Mouse (Mus musculus): Measurements from ENCODE around the gene Rtn2. TPM values are rescaled to one million over a fixed set of nuclear protein-coding genes. Genes with fewer than 3 reads are reported as not detected.

Rtn2 gene
- total RNA-seq (2017), result not detected in 2 replicates

DNA sequence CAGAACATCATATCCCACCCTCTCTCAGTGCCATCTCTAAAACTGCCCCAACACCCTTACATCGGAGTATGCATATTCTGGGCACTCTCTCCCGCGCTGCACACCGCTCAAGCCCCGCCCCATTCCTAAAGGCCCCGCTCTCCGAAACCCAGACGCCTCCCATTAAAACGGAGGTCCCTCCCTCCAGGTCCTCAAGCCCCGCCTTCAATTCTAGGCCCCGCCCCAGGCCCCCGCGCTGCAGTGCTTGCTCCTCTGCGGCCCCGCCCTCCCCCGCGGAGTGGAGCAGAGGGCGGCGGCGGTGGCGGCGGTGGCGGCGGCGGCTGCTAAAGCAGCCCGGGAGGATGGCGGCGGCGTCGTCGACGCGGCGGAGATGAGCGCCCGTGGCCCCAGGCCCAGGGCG lies at the start of gene Rtn2:
TSS of gene Rtn2 (plus strand) at position 240 of the 400 bp plus-strand sequence.
- ATAC-seq (ENCODE audit: extremely low read depth, insufficient number of reproducible peaks, low FRiP score, poor library complexity, severe bottlenecking), result peak; percentile 34

DNA sequence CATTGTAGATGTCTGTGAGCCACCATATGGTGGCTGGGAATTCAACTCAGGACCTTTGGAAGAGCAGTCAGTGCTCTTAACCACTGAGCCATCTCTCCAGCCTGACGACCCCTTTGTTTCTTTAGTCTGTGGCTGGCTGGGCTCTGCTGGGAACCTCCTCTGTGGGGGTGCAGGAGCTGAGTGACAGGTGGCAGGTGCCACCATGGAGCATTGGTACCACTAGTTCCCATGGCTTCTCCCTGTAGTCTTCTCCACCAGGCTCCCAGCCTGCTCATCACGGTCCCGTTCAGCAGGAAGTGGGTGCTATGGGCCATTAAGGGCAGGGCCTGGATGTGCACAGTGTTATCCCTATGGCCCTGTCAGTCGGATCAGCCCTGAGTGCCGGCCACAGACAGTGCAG lies 47.8 kb upstream of the Rtn2 start:
- no peak for ATAC-seq (ENCODE audit: extremely low read depth, insufficient number of reproducible peaks, low FRiP score, poor library complexity, severe bottlenecking)

DNA sequence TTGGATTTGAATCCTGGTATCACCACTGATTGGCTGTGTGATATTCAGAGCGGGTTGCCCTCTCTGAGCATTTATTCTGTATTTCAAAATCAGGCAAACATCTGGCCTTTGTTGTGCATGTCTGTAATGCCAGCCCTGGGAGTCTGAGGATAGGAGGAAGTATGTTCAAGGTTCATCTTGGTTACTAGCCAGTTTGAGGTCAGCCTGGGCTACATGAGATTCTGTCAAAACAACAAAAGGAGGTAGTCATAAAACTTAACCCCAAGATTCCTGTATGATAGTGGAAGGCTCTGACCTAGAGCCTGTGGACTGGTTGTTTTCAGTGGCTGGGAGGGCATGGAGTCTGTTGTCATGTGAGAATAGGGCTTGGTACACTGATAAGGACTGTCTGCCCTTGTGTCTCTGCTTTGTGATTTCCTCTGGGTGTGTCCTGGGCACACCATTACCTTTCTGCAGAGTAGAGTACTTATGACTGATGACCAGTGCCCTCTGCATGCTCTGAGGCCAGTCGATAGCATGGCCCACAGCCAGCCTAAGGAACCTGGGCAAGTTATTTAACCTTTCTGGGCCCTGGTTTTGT lies 47.2 kb upstream of the Rtn2 start:
- ATAC-seq (ENCODE audit: extremely low read depth, insufficient number of reproducible peaks, low FRiP score, poor library complexity, severe bottlenecking), result no peak

DNA sequence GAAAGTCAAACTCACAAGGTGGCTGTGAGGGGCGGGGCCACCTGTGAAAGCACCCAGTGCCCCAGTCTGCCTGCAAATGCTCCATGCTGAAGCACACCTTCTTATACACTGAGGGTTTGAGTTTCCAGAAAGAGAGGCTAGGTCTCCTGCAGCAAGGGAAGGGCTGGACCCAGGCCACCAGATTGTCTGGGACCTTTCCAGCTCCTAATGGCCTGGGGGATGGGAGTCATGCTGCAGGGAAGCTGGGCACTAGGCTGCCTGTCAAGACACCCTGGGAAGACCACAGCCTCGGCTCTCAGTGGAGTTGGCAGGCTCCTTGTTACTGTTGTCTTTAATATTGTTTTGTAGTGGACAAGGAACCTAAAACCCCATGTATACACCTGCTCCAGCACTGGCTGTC lies 46.0 kb upstream of the Rtn2 start:
- no peak for ATAC-seq (ENCODE audit: extremely low read depth, insufficient number of reproducible peaks, low FRiP score, poor library complexity, severe bottlenecking)

DNA sequence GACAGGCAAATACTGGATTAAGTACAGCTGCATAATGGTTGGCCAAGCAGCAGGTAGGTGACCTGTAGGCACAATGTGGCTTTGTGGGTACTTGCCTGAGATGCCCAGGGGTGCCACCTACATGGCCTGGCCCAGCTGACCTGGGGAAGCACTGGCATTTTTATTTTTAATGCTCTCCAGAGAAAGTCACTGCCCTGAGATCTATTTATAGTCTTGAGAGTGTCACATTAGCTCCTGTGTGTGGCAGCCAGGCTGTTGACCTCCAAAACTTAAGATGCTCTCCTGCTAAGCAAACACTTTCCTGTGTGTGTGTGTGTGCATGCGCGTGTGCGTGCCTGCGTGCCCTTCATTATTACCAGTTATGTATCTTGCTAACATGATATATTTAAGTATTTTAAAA lies 44.1 kb upstream of the Rtn2 start:
- no peak for ATAC-seq (ENCODE audit: extremely low read depth, insufficient number of reproducible peaks, low FRiP score, poor library complexity, severe bottlenecking)

DNA sequence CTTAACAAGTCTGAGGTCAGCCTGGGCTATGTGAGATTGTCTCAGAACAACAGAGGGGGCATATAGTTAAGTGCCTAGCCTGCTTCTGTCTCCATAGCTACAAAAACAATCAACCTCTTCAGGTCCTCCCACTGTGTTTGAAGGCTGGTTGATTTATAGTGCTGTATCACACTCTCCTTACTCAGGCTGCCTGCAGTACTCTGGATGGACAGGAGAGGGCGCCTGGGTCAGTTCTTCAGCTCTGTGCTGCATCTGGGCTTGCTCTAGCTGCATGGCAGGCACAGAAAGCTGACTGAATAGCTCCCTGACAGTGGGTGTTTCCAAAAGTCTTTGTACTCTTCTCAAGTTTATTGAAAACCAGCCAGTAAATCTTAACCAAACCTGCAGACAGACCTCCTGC lies 43.0 kb upstream of the Rtn2 start:
- peak; percentile 93 for ATAC-seq (ENCODE audit: extremely low read depth, insufficient number of reproducible peaks, low FRiP score, poor library complexity, severe bottlenecking)

DNA sequence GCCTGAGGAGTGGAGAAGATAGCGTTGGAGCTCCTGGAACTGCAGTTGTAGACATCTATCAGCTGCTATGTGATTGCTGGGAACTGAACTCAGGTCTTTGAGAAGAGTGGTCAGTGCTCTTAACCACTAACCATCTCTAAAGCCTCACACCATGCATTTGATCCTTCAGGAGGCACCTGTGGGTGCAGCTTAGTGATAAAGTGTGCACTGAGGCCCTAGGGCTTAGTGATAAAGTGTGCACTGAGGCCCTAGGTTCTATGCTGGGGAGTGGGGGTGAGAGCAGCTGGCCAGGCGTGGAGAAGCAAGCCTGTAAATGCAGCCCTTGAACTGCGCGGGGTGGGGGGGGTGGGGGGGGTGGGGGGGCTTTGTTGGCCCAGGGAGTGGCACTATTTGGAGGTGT lies 42.4 kb upstream of the Rtn2 start:
- ATAC-seq (ENCODE audit: extremely low read depth, insufficient number of reproducible peaks, low FRiP score, poor library complexity, severe bottlenecking), result no peak

DNA sequence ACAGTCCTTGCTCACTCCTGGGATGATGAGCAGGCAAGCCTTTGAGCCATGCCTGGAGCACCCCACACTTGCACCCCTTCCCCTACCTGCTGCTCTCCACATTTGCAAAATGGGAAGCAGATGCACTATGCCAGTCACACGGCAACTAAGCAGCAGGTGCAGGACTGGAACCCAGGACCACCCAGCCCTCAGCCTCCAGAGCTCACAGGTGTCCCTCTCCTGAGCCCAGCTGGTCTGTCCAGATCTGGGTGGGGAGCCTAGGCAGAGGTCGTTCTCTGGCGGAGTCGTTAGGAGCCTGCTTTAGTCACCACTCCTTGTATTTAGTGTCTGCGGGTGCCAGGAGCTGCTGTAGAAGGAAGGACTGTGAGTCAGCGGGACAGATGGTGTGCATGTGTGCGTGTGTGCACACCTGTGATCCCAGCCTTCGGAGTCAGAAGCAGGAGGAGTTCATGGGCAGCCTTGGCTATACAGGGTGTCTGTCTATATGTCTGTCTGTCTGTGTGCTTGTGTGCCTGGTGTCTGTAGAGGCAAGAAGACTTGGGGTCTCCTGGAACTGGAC lies 41.4 kb upstream of the Rtn2 start:
- no peak for ATAC-seq (ENCODE audit: extremely low read depth, insufficient number of reproducible peaks, low FRiP score, poor library complexity, severe bottlenecking)

DNA sequence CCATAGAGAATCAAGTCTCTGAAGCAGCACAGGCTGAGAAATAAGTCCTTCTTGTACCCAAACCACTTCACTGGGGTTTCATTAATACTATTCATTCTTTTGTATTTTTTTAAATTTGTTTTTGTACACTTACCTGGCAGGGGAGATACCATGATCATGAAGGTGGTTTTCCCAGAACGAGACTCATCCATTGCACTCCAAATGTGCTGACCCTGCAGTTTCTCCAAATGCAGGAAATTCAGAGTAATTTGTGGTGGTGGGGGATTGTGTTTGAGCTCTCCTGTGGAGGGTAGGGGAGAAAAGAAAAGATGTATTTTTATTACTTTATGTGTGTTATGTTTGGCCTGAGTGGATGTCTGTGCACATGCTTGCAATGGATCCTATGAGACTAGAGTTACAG lies 40.4 kb upstream of the Rtn2 start:
- ATAC-seq (ENCODE audit: extremely low read depth, insufficient number of reproducible peaks, low FRiP score, poor library complexity, severe bottlenecking), result no peak

DNA sequence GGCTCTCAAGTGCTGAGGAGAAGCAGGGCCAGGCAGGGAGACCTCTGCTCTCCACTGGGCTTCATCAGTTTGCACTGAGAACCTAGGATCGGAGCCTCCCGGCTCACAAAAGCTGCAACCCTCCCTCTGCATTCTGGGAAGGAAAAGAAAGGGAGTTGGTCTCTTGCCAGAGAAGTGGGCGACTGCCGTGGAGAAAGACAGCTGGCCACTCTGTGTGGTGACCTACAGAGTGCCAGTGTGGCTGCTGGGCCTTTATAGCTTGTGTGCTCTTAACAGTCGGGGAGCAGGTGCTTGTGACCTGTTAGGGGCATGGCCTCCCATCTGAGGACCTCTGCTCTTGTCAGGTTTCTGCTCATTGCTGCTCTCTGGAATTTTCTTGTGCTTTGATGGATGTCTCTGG lies 38.6 kb upstream of the Rtn2 start:
- no peak for ATAC-seq (ENCODE audit: extremely low read depth, insufficient number of reproducible peaks, low FRiP score, poor library complexity, severe bottlenecking)

DNA sequence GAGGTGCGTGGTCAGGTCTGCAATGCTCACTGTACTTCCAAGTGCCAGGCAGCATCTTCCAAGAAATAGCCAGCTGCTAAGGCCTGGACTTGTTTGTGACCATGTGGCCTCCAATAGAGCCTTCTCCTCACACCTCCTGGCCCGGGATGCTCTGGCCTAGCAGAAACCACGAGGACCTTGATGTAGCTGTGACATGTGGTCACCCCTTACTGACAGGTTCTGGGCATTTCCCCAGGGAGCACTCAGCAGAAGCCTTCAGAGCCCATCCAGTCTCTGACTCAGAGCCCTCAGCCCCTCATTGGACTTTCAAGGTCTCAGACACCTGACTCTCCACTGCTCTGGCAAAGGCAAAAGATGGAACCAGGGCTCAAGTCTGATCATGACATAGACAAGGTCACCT lies 37.3 kb upstream of the Rtn2 start:
- no peak for ATAC-seq (ENCODE audit: extremely low read depth, insufficient number of reproducible peaks, low FRiP score, poor library complexity, severe bottlenecking)

DNA sequence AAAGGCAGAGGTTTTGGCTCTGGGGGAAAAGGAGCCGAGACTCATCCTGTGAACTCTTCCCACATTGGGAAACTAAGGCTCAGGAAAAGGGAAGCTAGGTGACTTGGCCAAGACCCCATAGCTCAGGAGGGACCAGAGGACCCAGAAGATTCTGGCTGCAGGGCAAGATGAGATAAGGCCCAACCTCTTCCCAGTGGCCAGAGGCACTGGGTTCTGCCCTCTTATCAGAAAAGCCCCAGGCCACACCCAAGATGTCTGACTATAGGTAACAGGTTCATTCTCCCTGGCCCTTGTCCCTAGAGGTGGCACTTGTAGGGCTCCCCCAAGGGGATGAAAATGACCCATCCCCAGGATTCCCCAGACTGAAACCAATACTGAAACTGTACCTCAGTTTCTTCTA lies 35.6 kb upstream of the Rtn2 start:
- no peak for ATAC-seq (ENCODE audit: extremely low read depth, insufficient number of reproducible peaks, low FRiP score, poor library complexity, severe bottlenecking)

DNA sequence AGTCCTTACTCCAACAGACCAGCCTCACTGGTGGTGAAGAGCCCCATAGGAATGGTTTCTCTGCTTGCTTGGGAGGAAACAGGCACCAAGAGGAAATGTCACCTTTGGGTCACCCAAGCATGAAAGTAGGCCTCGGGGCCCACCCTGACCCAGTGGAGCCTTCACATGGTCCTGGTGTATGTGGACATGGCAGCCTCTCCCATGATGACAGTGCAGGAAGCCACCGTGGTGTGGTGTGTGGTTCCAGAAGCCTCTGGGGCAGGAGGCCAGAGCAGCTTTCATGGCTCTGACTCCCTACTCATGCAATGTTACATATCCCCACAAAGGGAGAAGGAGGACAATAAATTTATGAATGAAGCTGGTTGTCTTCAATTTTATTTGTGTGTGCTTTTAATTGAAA lies 34.9 kb upstream of the Rtn2 start:
- no peak for ATAC-seq (ENCODE audit: extremely low read depth, insufficient number of reproducible peaks, low FRiP score, poor library complexity, severe bottlenecking)

DNA sequence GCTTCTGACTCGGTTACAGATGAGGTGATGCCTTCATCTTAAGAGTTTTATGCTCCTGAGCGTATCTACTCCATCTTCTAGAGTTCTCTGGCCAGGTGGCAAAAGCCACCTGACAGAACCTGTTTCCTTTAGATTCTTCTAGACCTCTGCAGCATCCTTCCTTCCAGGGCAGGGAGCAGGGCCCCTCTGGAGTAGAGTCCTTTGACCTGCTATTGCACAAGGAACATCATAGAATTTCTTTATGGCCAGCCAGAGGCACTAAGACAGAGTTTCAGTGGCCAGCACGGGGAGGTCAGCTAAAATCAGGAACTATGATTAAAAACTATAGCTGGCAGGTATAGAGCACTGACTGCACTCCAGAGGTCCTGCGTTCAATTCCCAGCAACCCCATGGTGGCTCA lies 30.3 kb upstream of the Rtn2 start:
- ATAC-seq (ENCODE audit: extremely low read depth, insufficient number of reproducible peaks, low FRiP score, poor library complexity, severe bottlenecking), result no peak

DNA sequence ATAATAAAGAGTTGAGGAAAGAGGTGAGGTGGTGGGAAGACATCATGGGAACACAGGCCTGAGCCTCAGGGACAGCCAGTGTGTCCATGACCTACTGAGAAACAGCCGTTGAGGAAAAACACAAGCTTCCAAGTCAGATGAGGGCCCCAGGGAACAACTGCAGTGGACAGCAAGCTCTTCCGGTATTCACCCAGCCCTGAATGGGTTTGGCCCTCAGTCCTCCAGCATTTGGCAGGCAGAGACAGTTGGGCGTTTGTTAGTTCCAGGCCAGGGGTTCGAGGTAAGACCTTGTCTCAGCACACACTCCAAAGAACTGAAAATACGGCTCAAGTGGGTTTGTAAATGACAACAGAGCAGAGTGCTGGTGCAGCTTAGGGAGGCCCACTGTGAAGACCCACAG lies 29.0 kb upstream of the Rtn2 start:
- ATAC-seq (ENCODE audit: extremely low read depth, insufficient number of reproducible peaks, low FRiP score, poor library complexity, severe bottlenecking), result no peak

DNA sequence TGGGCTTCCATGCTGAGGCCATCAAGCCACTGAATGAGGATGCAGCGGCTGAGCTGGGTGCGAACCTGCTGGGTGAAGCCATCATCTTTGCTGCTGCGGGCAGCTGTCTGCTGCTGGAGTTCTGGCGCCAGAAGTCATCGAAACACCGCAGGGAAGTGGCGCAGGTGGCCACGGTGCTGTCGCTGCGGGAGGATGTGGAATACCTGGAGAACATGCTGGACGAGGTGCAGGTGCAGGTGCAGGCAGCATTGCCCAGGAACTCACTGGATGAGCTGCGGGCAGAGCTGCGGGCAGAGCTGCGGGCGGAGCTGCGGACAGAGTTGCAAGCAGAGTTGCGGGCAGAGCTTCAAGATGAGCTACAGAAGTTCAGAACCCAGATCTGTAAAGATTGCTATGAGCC lies 27.0 kb upstream of the Rtn2 start:
- ATAC-seq (ENCODE audit: extremely low read depth, insufficient number of reproducible peaks, low FRiP score, poor library complexity, severe bottlenecking), result no peak

DNA sequence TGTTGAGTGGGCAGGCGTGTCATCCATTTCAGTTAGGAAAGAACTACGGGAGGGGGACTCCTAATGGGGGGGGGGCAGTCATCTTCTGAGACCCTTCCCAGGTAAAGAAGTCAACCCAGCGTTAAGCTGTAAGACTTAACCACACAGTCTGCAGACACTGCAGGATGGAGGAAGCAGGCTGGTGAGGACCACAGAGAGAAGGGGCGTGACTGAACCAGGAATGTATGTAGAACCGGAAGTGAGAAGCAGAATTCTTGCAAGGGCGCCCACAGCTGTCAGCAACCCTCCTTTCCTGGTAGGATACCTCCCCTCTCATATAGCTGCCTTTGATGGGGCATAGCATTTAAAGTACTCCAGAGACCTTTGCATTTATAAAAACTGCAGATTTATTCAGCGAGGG lies 25.9 kb upstream of the Rtn2 start:
- no peak for ATAC-seq (ENCODE audit: extremely low read depth, insufficient number of reproducible peaks, low FRiP score, poor library complexity, severe bottlenecking)

DNA sequence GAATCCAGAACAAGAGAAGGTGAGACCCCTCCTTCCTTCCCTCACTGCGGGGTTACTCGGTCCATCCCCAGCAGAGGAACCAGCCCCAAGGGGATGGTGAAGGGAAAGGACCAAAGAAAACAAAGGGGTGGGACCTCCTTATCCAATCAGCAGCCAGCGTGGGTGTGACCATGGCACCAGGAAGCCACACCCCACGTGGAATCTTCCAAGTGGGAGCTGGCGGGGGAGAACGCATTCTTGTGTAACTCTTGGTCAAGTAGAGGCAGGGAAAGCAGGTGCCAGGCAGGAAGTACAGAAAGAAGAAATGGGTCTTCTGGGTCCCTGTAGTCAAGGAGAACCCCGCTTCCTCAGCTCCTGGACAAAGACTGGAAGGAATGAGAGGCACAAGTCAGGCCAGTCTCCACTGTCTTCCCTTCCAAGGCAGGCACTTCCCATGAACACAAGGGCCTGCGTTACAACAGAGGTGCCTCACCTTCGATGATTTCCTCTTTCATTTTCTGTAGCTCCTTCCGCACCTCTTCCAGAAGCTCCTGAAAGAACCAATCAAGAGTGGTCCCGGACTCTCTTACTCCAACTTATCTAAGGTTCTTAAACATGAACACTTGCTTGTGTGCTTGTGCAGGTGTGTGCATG lies 24.9 kb upstream of the Rtn2 start:
- peak; percentile 43; the same call in 1 of the 2 replicates for ATAC-seq (ENCODE audit: extremely low read depth, insufficient number of reproducible peaks, low FRiP score, poor library complexity, severe bottlenecking)

DNA sequence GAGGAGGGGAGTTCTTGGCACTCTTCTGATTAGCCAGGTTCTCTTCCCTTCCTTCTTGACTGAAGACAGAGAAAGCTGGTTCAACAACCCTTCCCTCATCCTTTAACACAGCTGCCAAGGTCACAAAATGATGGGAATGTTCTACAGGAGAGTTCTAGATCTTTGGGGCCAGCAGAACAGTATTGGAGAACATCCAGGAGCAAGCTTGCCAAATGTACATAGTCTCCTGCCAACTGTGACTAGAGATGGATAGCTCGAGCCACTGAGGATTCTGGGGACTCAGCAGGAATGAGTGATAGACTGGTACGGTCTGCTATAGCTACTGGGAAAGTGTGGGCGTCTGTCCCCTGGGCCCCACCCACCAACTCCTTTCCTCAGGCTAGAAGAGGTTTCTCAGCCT lies 24.1 kb upstream of the Rtn2 start:
- ATAC-seq (ENCODE audit: extremely low read depth, insufficient number of reproducible peaks, low FRiP score, poor library complexity, severe bottlenecking), result no peak

DNA sequence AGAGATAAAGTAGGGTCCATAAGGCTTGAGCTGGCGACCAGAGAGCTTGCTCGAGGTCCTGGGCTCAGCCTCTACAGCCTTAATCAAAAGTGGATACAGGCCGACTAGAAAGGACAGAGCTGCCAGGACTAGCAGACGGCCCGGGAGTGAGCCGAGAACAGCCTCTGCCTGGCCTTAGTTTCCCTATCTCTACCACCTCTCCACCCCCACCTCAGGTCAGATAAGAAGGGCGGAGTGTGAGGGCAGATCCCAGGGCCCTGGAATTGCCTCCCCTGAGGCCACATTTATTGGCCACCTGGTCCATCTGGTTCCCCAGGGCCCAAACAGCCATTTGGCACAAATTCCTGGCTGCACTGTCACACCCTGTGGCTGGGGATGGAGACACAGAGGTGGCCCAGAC lies 17.3 kb upstream of the Rtn2 start:
- ATAC-seq (ENCODE audit: extremely low read depth, insufficient number of reproducible peaks, low FRiP score, poor library complexity, severe bottlenecking), result no peak

Measured in neutrophil, adult 5-6 weeks (primary cell).